Mouse (Mus musculus) forebrain, embryonic 14.5 days (tissue): ENCODE results near the gene Pnpla1. TPM values are rescaled to one million over a fixed set of nuclear protein-coding genes. Genes with fewer than 3 reads are reported as not detected.
"Not testable (repeated sequence)": the region's sequence is repeated elsewhere in the genome, so short reads cannot be mapped to it uniquely, and the experiment has no call there.

Source experiments
- ATAC-seq: fragments of 200-750 bp; cut with Nextera tagmentation; 2 replicates; pipeline ENCODE4 v1.8.0; 2017; ENCODE audit warnings: mild to moderate bottlenecking, moderate library complexity
- DNase-seq: peaks from one replicate; pipeline ENCODE4 v3.0.0-alpha.2; 2015; ENCODE audit warnings: low spot score
- H3K27ac ChIP-seq: fragments of 300-500 bp; sonication (generic); 2 replicates; pipeline ENCODE4 v1.5.1; 2014; ENCODE audit warnings: low read depth, mild to moderate bottlenecking, control low read depth, low read length, moderate library complexity
- H3K27me3 ChIP-seq: fragments of 300-500 bp; sonication (generic); replicated peaks from 2 replicates; pipeline ENCODE4 v1.6.1; 2014; ENCODE audit warnings: low read length, control low read depth, mixed read lengths; ENCODE audit not compliant: control insufficient read depth, insufficient read depth
- H3K36me3 ChIP-seq: fragments of 300-500 bp; sonication (generic); 2 replicates; pipeline ENCODE4 v1.6.1; 2014; ENCODE audit warnings: low read length, control low read depth; ENCODE audit not compliant: control insufficient read depth, insufficient read depth
- H3K4me1 ChIP-seq: fragments of 300-500 bp; sonication (generic); 2 replicates; pipeline ENCODE4 v1.6.1; 2014; ENCODE audit warnings: antibody characterized with exemption, low read length, control low read depth; ENCODE audit not compliant: control insufficient read depth, insufficient read depth
- H3K4me2 ChIP-seq: fragments of 300-500 bp; sonication (generic); 2 replicates; pipeline ENCODE4 v1.6.1; 2014; ENCODE audit warnings: mild to moderate bottlenecking, control low read depth, low read length
- H3K4me3 ChIP-seq: fragments of 300-500 bp; sonication (generic); 2 replicates; pipeline ENCODE4 v1.5.1; 2014; ENCODE audit warnings: low read depth, low read length, control low read depth
- H3K9ac ChIP-seq: fragments of 300-500 bp; sonication (generic); 2 replicates; pipeline ENCODE4 v1.6.1; 2014; ENCODE audit warnings: mild to moderate bottlenecking, low read length, control low read depth, moderate library complexity
- H3K9me3 ChIP-seq: fragments of 300-500 bp; sonication (generic); replicated peaks from 2 replicates; pipeline ENCODE4 v1.6.1; 2016; ENCODE audit warnings: low read length, control low read depth, mixed read lengths; ENCODE audit not compliant: control insufficient read depth
- WGBS: fragments of 180-500 bp; shearing (Covaris S2); extraction: QIAGEN DNeasy Blood & Tissue Kit; methylation state at CpG from one replicate; pipeline ENCODE4 v1.1.7; 2014; 5-methylcytosine and 5-hydroxymethylcytosine counted together
- polyA plus RNA-seq: library from polyadenylated mRNA; unstranded; fragments of >200 nt; fragmentation: Nextera tagmentation; extraction: Ambion mirVana; gene quantifications from 2 replicates; pipeline ENCODE4 v1.2.1, GENCODE M21; 2014

Pnpla1 gene
- polyA plus RNA-seq, 1 experiment from 2014 or later = not detected

GRCm38 (mm10) chr17:28832875-28833274, 25.3 kb upstream of the Pnpla1 start:
- no peak for ATAC-seq
- no peak overlapping the region for H3K27ac ChIP-seq
- 95% methylated on average over 3 of the region's 3 CpGs for WGBS
- peaks cover 92% of the 10 kb centered on the region for H3K36me3 ChIP-seq
- H3K9ac ChIP-seq = no peak overlapping the region
- no peak overlapping the region for H3K4me3 ChIP-seq
- no peaks in the 10 kb centered on the region for H3K27me3 ChIP-seq
- no peaks in the 10 kb centered on the region for H3K9me3 ChIP-seq
- no peaks in the 10 kb centered on the region for H3K4me1 ChIP-seq
- DNase-seq = no peak
- H3K4me2 ChIP-seq = no peak overlapping the region

GRCm38 (mm10) chr17:28834676-28835075, 23.5 kb upstream of the Pnpla1 start:
- H3K9me3 ChIP-seq = no peaks in the 10 kb centered on the region
- no peak for ATAC-seq
- H3K4me2 ChIP-seq = no peak overlapping the region
- no peak overlapping the region for H3K9ac ChIP-seq
- WGBS = 93% methylated on average over 10 of the region's 10 CpGs
- no peaks in the 10 kb centered on the region for H3K4me1 ChIP-seq
- H3K4me3 ChIP-seq = no peak overlapping the region
- peaks cover 91% of the 10 kb centered on the region for H3K36me3 ChIP-seq
- no peak for DNase-seq
- no peaks in the 10 kb centered on the region for H3K27me3 ChIP-seq
- no peak overlapping the region for H3K27ac ChIP-seq

GRCm38 (mm10) chr17:28837840-28838239, 20.4 kb upstream of the Pnpla1 start:
- DNase-seq = no peak
- peaks cover 60% of the 10 kb centered on the region for H3K36me3 ChIP-seq
- no peak overlapping the region for H3K4me2 ChIP-seq
- ATAC-seq = no peak
- H3K4me1 ChIP-seq = no peaks in the 10 kb centered on the region
- H3K4me3 ChIP-seq = no peak overlapping the region
- no peaks in the 10 kb centered on the region for H3K27me3 ChIP-seq
- H3K9me3 ChIP-seq = no peaks in the 10 kb centered on the region
- no peak overlapping the region for H3K9ac ChIP-seq
- whole genome bisulfite sequencing = 94% methylated on average over 7 of the region's 7 CpGs
- no peak overlapping the region for H3K27ac ChIP-seq

GRCm38 (mm10) chr17:28841947-28842346, 16.3 kb upstream of the Pnpla1 start:
- H3K9ac ChIP-seq, H3K27me3 ChIP-seq, ATAC-seq, H3K9me3 ChIP-seq, DNase-seq, H3K4me2 ChIP-seq, H3K4me1 ChIP-seq, H3K27ac ChIP-seq, H3K4me3 ChIP-seq: not testable (repeated sequence)
- WGBS = 98% methylated on average over 4 of the region's 4 CpGs
- H3K36me3 ChIP-seq = peaks cover 27% of the 10 kb centered on the region

- WGBS = 80% methylated on average over 5 of the region's 5 CpGs
- no peak for DNase-seq
- Histone ChIP-seq H3K9ac (no peak overlapping the region), H3K36me3 (peaks cover 10% of the 10 kb centered on the region), H3K27ac (no peak overlapping the region), H3K4me3 (no peak overlapping the region), H3K9me3 (no peaks in the 10 kb centered on the region), H3K27me3 (no peaks in the 10 kb centered on the region), H3K4me2 (no peak overlapping the region), H3K4me1 (no peaks in the 10 kb centered on the region)
- no peak for ATAC-seq
Observed at GRCm38 (mm10) chr17:28843665-28844064, 14.5 kb upstream of the Pnpla1 start.

GRCm38 (mm10) chr17:28846974-28847617, 11.1 kb upstream of the Pnpla1 start:
- no peak for DNase-seq
- Histone ChIP-seq H3K36me3 (no peaks in the 10 kb centered on the region), H3K4me2 (no peak overlapping the region), H3K9ac (no peak overlapping the region), H3K9me3 (no peaks in the 10 kb centered on the region), H3K27ac (no peak overlapping the region), H3K27me3 (no peaks in the 10 kb centered on the region), H3K4me1 (no peaks in the 10 kb centered on the region), H3K4me3 (no peak overlapping the region)
- 74% methylated on average over 11 of the region's 11 CpGs for WGBS
- ATAC-seq = no peak

GRCm38 (mm10) chr17:28850511-28850910, 7.7 kb upstream of the Pnpla1 start:
- Histone ChIP-seq H3K27ac (no peak overlapping the region), H3K4me3 (no peak overlapping the region), H3K27me3 (no peaks in the 10 kb centered on the region), H3K4me2 (no peak overlapping the region), H3K9me3 (no peaks in the 10 kb centered on the region), H3K9ac (no peak overlapping the region), H3K36me3 (no peaks in the 10 kb centered on the region), H3K4me1 (no peaks in the 10 kb centered on the region)
- no peak for DNase-seq
- WGBS = 95% methylated on average over 5 of the region's 5 CpGs
- no peak for ATAC-seq

GRCm38 (mm10) chr17:28854377-28854776, 3.8 kb upstream of the Pnpla1 start:
- no peak overlapping the region for H3K27ac ChIP-seq
- H3K9ac ChIP-seq = no peak overlapping the region
- no peak overlapping the region for H3K4me3 ChIP-seq
- 79% methylated on average over 7 of the region's 7 CpGs for WGBS
- ATAC-seq (no peak), DNase-seq (no peak)
- no peak overlapping the region for H3K4me2 ChIP-seq
- H3K36me3 ChIP-seq = no peaks in the 10 kb centered on the region
- no peaks in the 10 kb centered on the region for H3K27me3 ChIP-seq
- no peaks in the 10 kb centered on the region for H3K9me3 ChIP-seq
- no peaks in the 10 kb centered on the region for H3K4me1 ChIP-seq

- H3K4me2 ChIP-seq = no peak overlapping the region
- no peaks in the 10 kb centered on the region for H3K9me3 ChIP-seq
- H3K4me3 ChIP-seq = no peak overlapping the region
- DNase-seq (no peak), ATAC-seq (no peak)
- H3K36me3 ChIP-seq = no peaks in the 10 kb centered on the region
- H3K27ac ChIP-seq = no peak overlapping the region
- H3K27me3 ChIP-seq = no peaks in the 10 kb centered on the region
- H3K9ac ChIP-seq = no peak overlapping the region
- WGBS = 82% methylated on average over 9 of the region's 9 CpGs
- no peaks in the 10 kb centered on the region for H3K4me1 ChIP-seq
Observed at GRCm38 (mm10) chr17:28855166-28855885, 2.9 kb upstream of the Pnpla1 start.
